Mouse (Mus musculus) thymus, adult 2 months (tissue): ENCODE results near the gene Stard10. TPM values are rescaled to one million over a fixed set of nuclear protein-coding genes. Genes with fewer than 3 reads are reported as not detected.

Source experiments
- DNase-seq: peaks from one replicate; pipeline ENCODE4 v3.0.0; 2021
- H3K27ac ChIP-seq: fragments of 200-500 bp; 2 replicates; pipeline ENCODE4 v1.5.1; 2012; ENCODE audit warnings: low read length, control low read depth; ENCODE audit not compliant: control insufficient read depth, insufficient read depth
- H3K27me3 ChIP-seq: fragments of 200-500 bp; 2 replicates; pipeline ENCODE4 v1.6.1; 2012; ENCODE audit warnings: mild to moderate bottlenecking, low read length, moderate library complexity, mixed read lengths; ENCODE audit not compliant: control insufficient read depth, insufficient read depth
- H3K36me3 ChIP-seq: fragments of 200-500 bp; 2 replicates; pipeline ENCODE4 v1.6.1; 2012; ENCODE audit warnings: mild to moderate bottlenecking, low read length, moderate library complexity; ENCODE audit not compliant: control insufficient read depth, insufficient read depth
- H3K4me1 ChIP-seq: fragments of 200-500 bp; replicated peaks from 2 replicates; pipeline ENCODE4 v1.6.1; 2012; ENCODE audit warnings: low read length; ENCODE audit not compliant: control insufficient read depth, insufficient read depth
- H3K4me3 ChIP-seq: fragments of 200-500 bp; 2 replicates; pipeline ENCODE4 v1.5.1; 2012; ENCODE audit warnings: mild to moderate bottlenecking, low read length, control low read depth, moderate library complexity; ENCODE audit not compliant: control insufficient read depth, insufficient read depth
- CTCF ChIP-seq: fragments of 200-500 bp; IDR thresholded peaks from 2 replicates; pipeline ENCODE4 v1.5.1; 2012; ENCODE audit warnings: mild to moderate bottlenecking, control low read depth, low read length, moderate library complexity, borderline replicate concordance; ENCODE audit not compliant: control insufficient read depth, poor library complexity, insufficient read depth; ENCODE audit errors: extremely low read depth
- POLR2A ChIP-seq: fragments of 200-500 bp; IDR thresholded peaks from 2 replicates; pipeline ENCODE4 v1.6.1; 2012; ENCODE audit warnings: mild to moderate bottlenecking, low read length, control low read depth, moderate library complexity; ENCODE audit not compliant: control insufficient read depth, poor library complexity, insufficient read depth; ENCODE audit errors: extremely low read depth
- WGBS: fragments of 180-500 bp; shearing (Covaris S2); methylation state at CpG from one replicate; pipeline ENCODE4 v1.1.7; 2018; 5-methylcytosine and 5-hydroxymethylcytosine counted together
- polyA plus RNA-seq: library from polyadenylated mRNA; depleted of rRNA; stranded (reverse); fragments of >200 nt; gene quantifications from 2 replicates; pipeline ENCODE4 v1.2.3, GENCODE M21; 2012

Gene Stard10
- polyA plus RNA-seq, 1 experiment: 31.4 TPM

- Histone ChIP-seq H3K4me3 (no peak overlapping the region), H3K27ac (no peak overlapping the region), H3K36me3 (no peaks in the 10 kb centered on the region), H3K27me3 (no peaks in the 10 kb centered on the region), H3K4me1 (peaks cover 3% of the 10 kb centered on the region)
- WGBS: 87% methylated on average over 2 of the region's 2 CpGs
- no peak for DNase-seq
- no peak for TF ChIP-seq CTCF
- TF ChIP-seq POLR2A: no peak
These were observed 18.3 kb downstream of the Stard10 start for GRCm38 (mm10) chr7:101335228-101335627.

- H3K4me1 ChIP-seq: peaks cover 16% of the 10 kb centered on the region
- 98% methylated on average over 3 of the region's 3 CpGs for WGBS
- no peak overlapping the region for H3K27ac ChIP-seq
- no peak for DNase-seq
- TF ChIP-seq CTCF (no peak), POLR2A (no peak)
- no peak overlapping the region for H3K4me3 ChIP-seq
- H3K36me3 ChIP-seq: no peaks in the 10 kb centered on the region
- H3K27me3 ChIP-seq: no peaks in the 10 kb centered on the region
These were observed 19.8 kb downstream of the Stard10 start for GRCm38 (mm10) chr7:101336686-101337085.

- H3K4me1 ChIP-seq: peaks cover 23% of the 10 kb centered on the region
- H3K4me3 ChIP-seq: no peak overlapping the region
- H3K27ac ChIP-seq: no peak overlapping the region
- DNase-seq: no peak
- H3K27me3 ChIP-seq: no peaks in the 10 kb centered on the region
- 98% methylated on average over 3 of the region's 3 CpGs for WGBS
- TF ChIP-seq CTCF: no peak
- TF ChIP-seq POLR2A: no peak
- no peaks in the 10 kb centered on the region for H3K36me3 ChIP-seq
These were observed 20.5 kb downstream of the Stard10 start for GRCm38 (mm10) chr7:101337401-101337800.

- Histone ChIP-seq H3K27me3 (no peaks in the 10 kb centered on the region), H3K4me3 (no peak overlapping the region), H3K4me1 (peaks cover 52% of the 10 kb centered on the region), H3K36me3 (no peaks in the 10 kb centered on the region), H3K27ac (peak overlapping the region; percentile 71)
- peak; percentile 62 for DNase-seq
- TF ChIP-seq POLR2A: no peak
- no peak for TF ChIP-seq CTCF
- WGBS: 1% methylated on average over 6 of the region's 6 CpGs
These were observed 24.5 kb downstream of the Stard10 start for GRCm38 (mm10) chr7:101341405-101341804.

- DNase-seq: no peak
- no peak for TF ChIP-seq CTCF
- no peak for TF ChIP-seq POLR2A
- H3K27ac ChIP-seq: no peak overlapping the region
- H3K27me3 ChIP-seq: no peaks in the 10 kb centered on the region
- 69% methylated on average over 7 of the region's 7 CpGs for WGBS
- no peaks in the 10 kb centered on the region for H3K36me3 ChIP-seq
- peaks cover 62% of the 10 kb centered on the region for H3K4me1 ChIP-seq
- no peak overlapping the region for H3K4me3 ChIP-seq
These were observed 26.2 kb downstream of the Stard10 start for GRCm38 (mm10) chr7:101343135-101343534.

- peaks cover 75% of the 10 kb centered on the region for H3K4me1 ChIP-seq
- no peaks in the 10 kb centered on the region for H3K36me3 ChIP-seq
- WGBS: 90% methylated on average over 4 of the region's 4 CpGs
- H3K27me3 ChIP-seq: no peaks in the 10 kb centered on the region
- no peak overlapping the region for H3K27ac ChIP-seq
- TF ChIP-seq CTCF: no peak
- TF ChIP-seq POLR2A: no peak
- no peak overlapping the region for H3K4me3 ChIP-seq
- no peak for DNase-seq
These were observed 28.0 kb downstream of the Stard10 start for GRCm38 (mm10) chr7:101344892-101345291.

GRCm38 (mm10) chr7:101346991-101347390 lies 30.1 kb downstream of the Stard10 start:
- Histone ChIP-seq H3K4me3 (no peak overlapping the region), H3K36me3 (no peaks in the 10 kb centered on the region), H3K27me3 (no peaks in the 10 kb centered on the region), H3K27ac (no peak overlapping the region), H3K4me1 (peaks cover 56% of the 10 kb centered on the region)
- 93% methylated on average over 2 of the region's 2 CpGs for WGBS
- TF ChIP-seq CTCF: no peak
- no peak for TF ChIP-seq POLR2A
- no peak for DNase-seq
